Mouse (Mus musculus): ENCODE data around the gene Gstcd.

Gene Gstcd

GRCm38 (mm10) chr3:133091664-133092273, at the start of gene Gstcd, which contains the start of gene Ints12:
TSS of gene Gstcd (minus strand) at chr3:133092033.
TSS of gene Ints12 (plus strand) at chr3:133091840.
- DNase-seq: peak; percentile 91

GRCm38 (mm10) chr3:133132611-133133010, 40.8 kb upstream of the Gstcd start:
- no peak for DNase-seq

GRCm38 (mm10) chr3:133131372-133131771, 39.5 kb upstream of the Gstcd start:
- no peak for DNase-seq

GRCm38 (mm10) chr3:133113281-133113680, 21.4 kb upstream of the Gstcd start:
- no peak for DNase-seq

- peak; percentile 20 for DNase-seq
Observed at GRCm38 (mm10) chr3:133111741-133112140, 19.9 kb upstream of the Gstcd start.

GRCm38 (mm10) chr3:133109844-133110243, 18.0 kb upstream of the Gstcd start:
- no peak for DNase-seq

GRCm38 (mm10) chr3:133108731-133109130, 16.9 kb upstream of the Gstcd start:
- DNase-seq: no peak

GRCm38 (mm10) chr3:133104436-133104835, 12.6 kb upstream of the Gstcd start:
- DNase-seq: no peak

GRCm38 (mm10) chr3:133103768-133104167, 11.9 kb upstream of the Gstcd start:
- no peak for DNase-seq

GRCm38 (mm10) chr3:133098909-133099308, 7.1 kb upstream of the Gstcd start:
- no peak for DNase-seq

- no peak for DNase-seq
Observed at GRCm38 (mm10) chr3:133098336-133098735, 6.5 kb upstream of the Gstcd start.

GRCm38 (mm10) chr3:133097936-133098335, 6.1 kb upstream of the Gstcd start:
- DNase-seq: no peak

GRCm38 (mm10) chr3:133094305-133094704, 2.5 kb upstream of the Gstcd start:
- DNase-seq: no peak

GRCm38 (mm10) chr3:133092936-133093335, 1.1 kb upstream of the Gstcd start:
- DNase-seq: no peak

GRCm38 (mm10) chr3:133092274-133092853, 531 bp upstream of the Gstcd start:
- no peak for DNase-seq

- DNase-seq: peak; percentile 57
Observed at GRCm38 (mm10) chr3:133091121-133091663, 641 bp downstream of the Gstcd start.

GRCm38 (mm10) chr3:133090247-133091120, 1.3 kb downstream of the Gstcd start:
- DNase-seq: no peak

GRCm38 (mm10) chr3:133085858-133086257, 6.0 kb downstream of the Gstcd start:
- no peak for DNase-seq

- no peak for DNase-seq
Observed at GRCm38 (mm10) chr3:133082736-133083135, 9.1 kb downstream of the Gstcd start.

GRCm38 (mm10) chr3:133075560-133075959, 16.3 kb downstream of the Gstcd start:
- DNase-seq: no peak

- no peak for DNase-seq
Observed at GRCm38 (mm10) chr3:133052068-133052467, 39.8 kb downstream of the Gstcd start.

GRCm38 (mm10) chr3:133033145-133033755, 58.6 kb downstream of the Gstcd start:
- no peak for DNase-seq

GRCm38 (mm10) chr3:133026977-133027376, 64.9 kb downstream of the Gstcd start:
- no peak for DNase-seq
